Mouse (Mus musculus): ENCODE results near the gene Pom121.
A peak's percentile ranks its signal among the peaks of the same experiment; 100 is the strongest.
"Not testable (repeated sequence)": the region's sequence is repeated elsewhere in the genome, so short reads cannot be mapped to it uniquely, and the experiment has no call there.

The Pom121 gene

DNA sequence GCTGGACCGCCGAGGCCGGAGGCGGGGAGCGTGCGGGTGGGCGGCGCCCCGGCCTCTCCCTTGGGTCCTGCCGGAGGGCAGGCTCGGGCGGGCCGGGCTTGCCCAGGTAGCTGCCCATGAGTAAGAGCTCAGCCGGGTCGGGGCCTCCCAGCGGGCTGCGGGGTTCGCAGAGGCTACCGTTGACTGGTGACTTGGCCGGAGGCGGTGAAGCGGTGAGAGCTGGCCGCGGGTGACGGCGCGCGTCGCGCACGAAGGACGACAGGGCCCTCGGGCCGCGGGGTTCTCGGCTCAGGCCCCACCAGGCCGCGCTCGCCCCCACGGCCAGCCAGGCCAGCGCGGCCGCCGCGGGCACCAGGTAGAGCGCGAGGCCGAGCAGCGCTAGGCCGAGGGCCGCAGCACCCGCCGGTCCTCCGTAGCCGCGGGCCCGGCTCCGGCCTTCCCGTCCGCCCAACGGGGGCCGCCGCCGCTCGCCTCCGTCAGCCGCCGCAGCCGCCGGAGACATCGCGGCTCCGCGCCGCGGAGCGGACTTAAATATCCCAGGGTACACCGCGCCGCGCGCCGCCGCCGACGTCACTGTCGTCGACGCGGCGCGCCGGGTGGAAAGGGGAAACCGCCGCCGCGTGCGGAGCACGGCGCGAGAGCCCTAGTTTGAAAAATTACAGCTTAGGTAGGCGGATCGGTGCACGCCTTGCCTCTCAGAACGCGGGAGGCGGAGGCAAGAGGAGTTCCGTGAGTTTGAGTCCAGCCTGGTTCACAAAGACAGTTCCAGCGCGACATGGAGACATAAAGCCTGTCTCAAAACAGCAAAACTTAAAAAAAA lies at the start of gene Pom121:
TSS of gene Pom121 (minus strand) at position 543 of the 820 bp plus-strand sequence.
- DNase-seq, result peak; percentile 97

DNA sequence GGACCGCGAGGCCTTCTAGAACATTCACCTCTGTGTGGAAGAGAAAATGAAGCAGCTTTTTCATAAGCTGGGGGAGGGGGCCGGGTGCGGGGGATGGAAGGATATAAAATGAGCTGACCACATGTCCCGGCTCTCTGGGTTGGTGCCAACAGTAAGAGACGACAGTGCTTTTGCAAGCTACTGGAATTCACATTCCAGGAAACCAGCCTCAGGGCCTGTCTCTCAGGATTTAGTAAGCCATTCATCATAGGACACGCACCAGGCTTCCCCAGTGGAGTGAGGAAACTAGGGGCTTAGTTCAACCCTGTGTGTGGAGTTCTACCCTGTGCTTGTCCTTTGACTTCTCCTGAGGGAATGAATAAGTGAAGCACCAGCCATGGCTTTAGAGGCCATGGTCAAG lies 48.1 kb upstream of the Pom121 start:
- peak; percentile 19 for DNase-seq

GRCm38 (mm10) chr5:135435039-135435438 lies 40.7 kb upstream of the Pom121 start:
- no peak for DNase-seq

- no peak for DNase-seq
These were observed 39.5 kb upstream of the Pom121 start for GRCm38 (mm10) chr5:135433861-135434260.

DNA sequence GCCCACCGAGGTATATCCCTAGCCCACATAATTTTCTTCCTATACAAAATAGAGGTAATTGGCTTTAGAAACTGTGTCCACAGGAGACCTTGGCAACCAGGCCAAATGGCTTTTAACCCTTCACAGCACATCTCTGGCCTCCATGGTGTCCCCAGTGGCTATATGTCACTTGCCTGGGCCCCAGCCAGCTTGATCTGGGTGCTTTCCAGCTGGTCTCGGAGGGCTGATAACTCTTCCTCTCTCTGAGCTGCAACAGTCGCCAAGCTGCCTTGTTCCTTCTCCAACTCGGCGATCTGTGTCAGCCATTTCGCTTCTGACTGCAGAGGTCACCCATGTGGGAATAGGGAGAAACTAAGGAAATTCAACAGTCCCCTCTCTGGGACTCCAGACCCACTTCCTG lies 36.8 kb upstream of the Pom121 start:
- no peak for DNase-seq

DNA sequence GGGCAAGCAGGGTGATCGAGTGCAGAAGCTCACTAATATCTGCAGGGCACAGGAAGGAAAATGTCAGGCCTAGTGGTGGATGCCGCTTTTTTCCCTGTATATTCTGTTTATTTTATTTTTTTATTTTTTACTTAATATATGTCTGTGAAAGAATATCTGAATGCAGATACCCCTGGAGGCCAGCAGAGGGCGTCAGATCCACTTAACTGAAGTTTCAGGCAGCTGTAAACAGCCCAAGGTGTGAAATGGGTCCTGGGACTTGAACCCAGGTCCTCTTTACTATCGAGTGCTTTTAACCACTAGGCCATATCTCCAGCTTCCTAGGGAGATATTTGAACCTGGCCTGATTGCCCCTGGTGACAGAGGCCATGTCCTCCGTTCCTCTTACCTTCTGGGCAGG lies 34.4 kb upstream of the Pom121 start:
- DNase-seq, result peak; percentile 37

DNA sequence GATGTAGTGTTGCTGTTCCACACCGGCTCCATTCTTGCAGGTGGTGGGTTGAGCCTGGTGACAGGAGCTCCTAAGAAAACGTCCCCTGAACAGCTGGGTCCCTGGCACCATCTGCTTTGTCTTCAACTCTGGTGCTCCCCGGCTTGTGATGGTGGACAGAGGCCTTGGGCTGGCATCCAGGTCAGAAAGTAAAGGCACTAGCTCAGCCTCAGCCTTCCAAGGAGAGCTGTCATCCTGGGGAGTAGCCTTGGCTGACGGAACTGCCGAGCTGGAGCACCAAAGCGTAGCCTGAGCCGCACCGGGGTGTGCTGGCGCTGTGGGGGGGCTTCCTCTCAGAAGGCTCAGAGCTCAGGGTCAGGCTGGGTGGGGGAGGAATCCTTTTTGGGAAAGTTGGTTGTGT lies 15.9 kb upstream of the Pom121 start:
- DNase-seq, result no peak

- DNase-seq, result no peak
These were observed 13.8 kb upstream of the Pom121 start for GRCm38 (mm10) chr5:135408114-135408513.

GRCm38 (mm10) chr5:135405437-135405836 lies 11.1 kb upstream of the Pom121 start:
- no peak for DNase-seq

DNA sequence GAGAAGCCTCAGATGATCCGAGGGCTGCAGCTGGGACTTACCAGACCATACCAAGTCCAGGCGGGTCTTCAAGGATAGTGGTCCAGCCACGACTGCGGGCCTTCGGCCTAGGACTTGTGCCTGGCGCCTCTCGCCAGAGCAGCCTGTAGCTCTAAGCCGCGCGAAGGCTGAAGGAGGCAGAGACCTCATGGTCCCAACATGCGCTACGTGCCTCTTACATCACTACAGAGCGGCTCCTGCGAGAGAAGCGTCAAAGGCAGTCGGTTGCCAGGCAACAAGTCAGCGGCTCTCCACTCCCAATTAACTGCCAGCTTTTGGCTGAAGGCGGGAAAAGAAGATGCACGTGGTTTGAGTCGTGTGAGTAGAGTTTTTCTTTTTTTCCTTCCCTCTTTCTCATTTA lies 10.3 kb upstream of the Pom121 start:
- peak; percentile 63 for DNase-seq

DNA sequence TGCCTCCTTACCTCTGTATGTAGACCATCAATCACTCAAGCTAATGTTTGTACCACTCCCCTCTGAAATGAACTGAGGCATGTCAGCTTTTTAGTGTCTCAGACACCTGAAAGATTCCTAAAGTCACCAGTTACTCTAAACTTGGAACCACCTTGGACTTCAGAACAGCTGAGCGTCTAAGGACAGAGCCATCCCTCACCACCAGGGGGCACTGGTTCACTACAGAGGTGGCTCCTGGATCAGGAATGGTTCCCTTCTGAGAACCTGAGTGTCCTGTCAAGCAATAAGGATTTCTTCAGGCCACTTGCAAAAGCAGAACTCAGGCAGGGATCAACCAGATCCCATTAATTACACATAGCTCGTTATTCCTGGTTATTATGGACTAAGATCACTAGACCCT lies 5.9 kb upstream of the Pom121 start:
- DNase-seq, result peak; percentile 85

DNA sequence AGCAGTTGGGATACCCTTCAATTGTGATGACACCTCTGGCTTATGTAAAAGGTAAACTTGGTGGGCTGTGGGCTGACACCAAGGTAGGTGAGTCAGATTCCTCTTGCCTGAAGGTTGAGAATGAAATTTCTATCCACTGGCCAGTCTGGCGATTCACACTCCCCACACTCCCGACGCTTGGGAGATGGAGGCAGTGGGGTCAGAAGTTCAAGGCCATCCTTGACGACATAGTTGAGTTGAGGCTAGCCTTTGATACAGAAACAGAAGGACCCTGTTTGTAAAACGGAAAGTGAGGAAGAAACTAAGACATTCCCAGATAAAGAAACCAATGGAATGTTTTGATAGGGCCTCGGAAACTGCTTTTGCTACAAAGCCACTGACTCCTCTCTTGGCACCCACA lies 5.0 kb upstream of the Pom121 start:
- no peak for DNase-seq

- DNase-seq, result peak; percentile 63
These were observed 1.5 kb upstream of the Pom121 start for GRCm38 (mm10) chr5:135395826-135396225.

DNA sequence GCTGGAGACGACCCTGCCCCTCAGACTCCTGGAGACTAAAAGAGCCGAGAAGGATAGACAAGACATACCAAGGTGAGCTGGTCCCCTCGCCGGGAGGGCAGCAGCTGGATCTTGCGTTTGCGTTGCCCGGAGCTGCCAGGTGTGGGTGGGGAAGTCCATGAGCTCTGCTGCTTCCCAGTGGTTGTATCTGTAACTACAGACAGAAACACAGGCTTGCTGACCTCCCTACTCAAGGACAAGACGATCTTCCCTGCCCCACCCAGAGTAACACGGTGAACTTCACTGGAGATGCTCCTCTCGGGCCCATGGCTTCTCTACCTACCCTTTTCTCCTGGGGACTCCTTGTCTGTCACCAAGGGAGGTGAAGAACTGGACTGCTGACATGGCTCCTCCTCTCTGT lies 10.6 kb downstream of the Pom121 start:
- no peak for DNase-seq

DNA sequence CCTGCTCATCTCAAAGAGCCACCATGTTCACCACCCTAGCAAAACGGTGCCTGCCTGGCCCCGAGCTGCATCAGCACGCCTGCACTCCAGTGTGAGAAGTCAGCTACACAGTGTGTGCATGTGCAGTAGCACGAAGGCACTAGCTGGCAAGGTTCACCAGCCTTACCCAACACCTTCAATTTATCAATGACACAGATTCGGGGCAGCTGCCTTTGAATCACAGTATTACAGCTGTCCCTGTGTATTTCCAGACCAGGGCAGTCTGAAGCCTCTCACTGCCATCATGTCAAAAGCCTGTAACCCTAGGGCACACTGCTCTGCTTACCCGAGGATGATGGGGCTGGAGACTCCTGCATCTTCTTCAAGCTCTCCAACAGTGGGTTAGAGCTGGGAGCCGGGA lies 11.6 kb downstream of the Pom121 start:
- DNase-seq, result no peak

- no peak for DNase-seq
These were observed 12.9 kb downstream of the Pom121 start for GRCm38 (mm10) chr5:135381356-135381925.

DNA sequence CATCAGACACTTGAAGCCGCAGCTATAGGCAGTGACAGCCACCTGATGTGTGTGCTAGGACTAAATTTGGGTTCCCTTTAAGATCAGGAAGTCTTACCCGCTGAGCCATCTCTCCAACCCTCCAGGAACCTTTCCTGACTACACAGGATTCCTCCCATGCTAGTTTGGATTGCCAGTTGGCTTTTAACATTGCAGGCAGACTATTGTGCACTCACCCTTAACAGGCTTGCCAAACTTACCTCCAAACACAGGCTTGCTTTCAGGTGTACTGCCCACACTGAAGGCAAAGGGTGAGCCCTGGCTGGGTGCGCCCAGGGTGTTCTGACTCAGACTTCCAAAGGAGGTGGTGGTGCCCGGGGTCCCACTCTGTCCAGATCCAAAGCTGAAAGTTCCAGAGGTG lies 13.7 kb downstream of the Pom121 start:
- no peak for DNase-seq

- no peak for DNase-seq
These were observed 18.0 kb downstream of the Pom121 start for GRCm38 (mm10) chr5:135376341-135376740.

- no peak for DNase-seq
These were observed 19.2 kb downstream of the Pom121 start for GRCm38 (mm10) chr5:135375167-135375566.

DNA sequence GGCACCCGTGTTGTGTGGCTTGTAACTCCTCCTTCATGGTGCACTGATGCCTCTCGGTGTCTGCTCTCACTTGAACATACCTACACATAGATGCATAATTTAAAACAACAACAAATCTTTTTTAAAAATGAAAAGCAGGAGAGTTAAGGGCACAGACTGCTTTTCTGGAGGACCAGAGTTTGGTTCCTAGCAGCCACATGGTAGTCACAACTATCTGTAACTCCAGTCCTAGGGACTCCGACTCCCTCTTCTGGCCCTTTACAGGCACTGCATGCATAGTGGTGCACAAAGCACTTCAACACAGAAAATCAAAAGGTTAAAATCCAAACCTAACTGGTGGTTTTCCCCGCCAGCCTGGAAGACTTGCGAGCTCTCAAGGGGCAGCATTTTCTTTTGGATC lies 20.7 kb downstream of the Pom121 start:
- DNase-seq, result no peak

- no peak for DNase-seq
These were observed 23.2 kb downstream of the Pom121 start for GRCm38 (mm10) chr5:135371195-135371594.

GRCm38 (mm10) chr5:135369787-135370654 lies 24.3 kb downstream of the Pom121 start, which contains the start of gene Nsun5:
Nsun5 (plus strand) TSS chr5:135369953.
- peak; percentile 99 for DNase-seq

- DNase-seq, result not testable (repeated sequence)
These were observed 25.1 kb downstream of the Pom121 start for GRCm38 (mm10) chr5:135369196-135369595.

- no peak for DNase-seq
These were observed 26.0 kb downstream of the Pom121 start for GRCm38 (mm10) chr5:135368312-135368711.

Data from embryo, embryonic 11 days (tissue).